Mouse (Mus musculus) heart, embryonic 13.5 days (tissue): Measurements from ENCODE around the gene Pgf. TPM values are rescaled to one million over a fixed set of nuclear protein-coding genes. Genes with fewer than 3 reads are reported as not detected.

Source experiments
- ATAC-seq: fragments of 200-750 bp; cut with Nextera tagmentation; 2 replicates; pipeline ENCODE4 v1.8.0; 2017; ENCODE audit warnings: moderate TSS enrichment; ENCODE audit not compliant: insufficient number of reproducible peaks, low FRiP score, low TSS enrichment; ENCODE audit errors: extremely low read depth
- H3K27ac ChIP-seq: fragments of 300-500 bp; sonication (generic); replicated peaks from 2 replicates; pipeline ENCODE4 v1.5.1; 2015; ENCODE audit warnings: moderate library complexity, mild to moderate bottlenecking, inconsistent platforms
- H3K27me3 ChIP-seq: fragments of 300-500 bp; sonication (generic); replicated peaks from 2 replicates; pipeline ENCODE4 v1.6.1; 2015; ENCODE audit warnings: mild to moderate bottlenecking, inconsistent platforms
- H3K36me3 ChIP-seq: fragments of 300-500 bp; sonication (generic); 2 replicates; pipeline ENCODE4 v1.6.1; 2015; ENCODE audit warnings: mild to moderate bottlenecking, inconsistent platforms
- H3K4me1 ChIP-seq: fragments of 300-500 bp; sonication (generic); 2 replicates; pipeline ENCODE4 v1.6.1; 2015; ENCODE audit warnings: inconsistent platforms
- H3K4me2 ChIP-seq: fragments of 300-500 bp; sonication (generic); 2 replicates; pipeline ENCODE4 v1.6.1; 2015; ENCODE audit warnings: inconsistent platforms, mild to moderate bottlenecking, moderate library complexity
- H3K4me3 ChIP-seq: fragments of 300-500 bp; sonication (generic); 2 replicates; pipeline ENCODE4 v1.5.1; 2015; ENCODE audit warnings: moderate library complexity, mild to moderate bottlenecking, inconsistent platforms
- H3K9ac ChIP-seq: fragments of 300-500 bp; sonication (generic); 2 replicates; pipeline ENCODE4 v1.6.1; 2015; ENCODE audit warnings: inconsistent platforms, mild to moderate bottlenecking, moderate library complexity
- H3K9me3 ChIP-seq: fragments of 300-500 bp; sonication (generic); 2 replicates; pipeline ENCODE4 v1.6.1; 2016; ENCODE audit warnings: inconsistent platforms
- WGBS: fragments of 180-500 bp; shearing (Covaris S2); methylation state at CpG from one replicate; pipeline ENCODE4 v1.1.7; 2015; ENCODE audit warnings: mixed read lengths; 5-methylcytosine and 5-hydroxymethylcytosine counted together
- polyA plus RNA-seq: library from polyadenylated mRNA; unstranded; fragments of >200 nt; fragmentation: Nextera tagmentation; extraction: Ambion mirVana; gene quantifications from 2 replicates; pipeline ENCODE4 v1.2.1, GENCODE M21; 2015

The Pgf gene
- 8.4 and 9.1 TPM in 2 replicates for polyA plus RNA-seq

GRCm38 (mm10) chr12:85177740-85178239, at the start of gene Pgf:
Gene Pgf (minus strand): TSS chr12:85177790.
- peak within 1 kb of the TSS; percentile 77 for H3K4me2 ChIP-seq
- H3K27ac ChIP-seq, result peak within 1 kb of the TSS; percentile 51; the same call in 1 of the 2 replicates
- H3K9me3 ChIP-seq, result no peaks in the 10 kb centered on the region
- H3K36me3 ChIP-seq, result no peaks in the 10 kb centered on the region
- peaks cover 62% of the 10 kb centered on the region for H3K4me1 ChIP-seq
- H3K27me3 ChIP-seq, result peaks cover 49% of the 10 kb centered on the region
- 81% methylated on average over 10 of the region's 10 CpGs for WGBS
- H3K4me3 ChIP-seq, result peak within 1 kb of the TSS; percentile 54
- no peak for ATAC-seq
- peak within 1 kb of the TSS; percentile 77 for H3K9ac ChIP-seq

- WGBS, result 48% methylated on average over 7 of the region's 7 CpGs
- H3K4me2 ChIP-seq, result no peak overlapping the region
- no peak overlapping the region for H3K4me3 ChIP-seq
- H3K9me3 ChIP-seq, result no peaks in the 10 kb centered on the region
- H3K4me1 ChIP-seq, result peaks cover 19% of the 10 kb centered on the region
- H3K27ac ChIP-seq, result no peak overlapping the region
- H3K36me3 ChIP-seq, result peaks cover 55% of the 10 kb centered on the region
- H3K27me3 ChIP-seq, result no peaks in the 10 kb centered on the region
- ATAC-seq, result no peak
- no peak overlapping the region for H3K9ac ChIP-seq
Measured at GRCm38 (mm10) chr12:85227227-85227626, 49.6 kb upstream of the Pgf start.

GRCm38 (mm10) chr12:85219905-85220290, 42.3 kb upstream of the Pgf start:
- Histone ChIP-seq H3K9me3 (no peaks in the 10 kb centered on the region), H3K4me3 (peak overlapping the region; percentile 89), H3K27me3 (no peaks in the 10 kb centered on the region), H3K9ac (peak overlapping the region; percentile 91), H3K4me1 (peaks cover 23% of the 10 kb centered on the region), H3K27ac (peak overlapping the region; percentile 70), H3K4me2 (peak overlapping the region; percentile 92), H3K36me3 (peaks cover 43% of the 10 kb centered on the region)
- no peak for ATAC-seq
- 3% methylated on average over 12 of the region's 12 CpGs for WGBS

GRCm38 (mm10) chr12:85219236-85219904, 41.8 kb upstream of the Pgf start, which contains the start of gene Eif2b2:
Gene Eif2b2 (plus strand): TSS chr12:85219481.
- under 1% methylated on average over 54 of the region's 54 CpGs for WGBS
- peaks cover 38% of the 10 kb centered on the region for H3K36me3 ChIP-seq
- no peaks in the 10 kb centered on the region for H3K27me3 ChIP-seq
- H3K9ac ChIP-seq, result peak within 1 kb of the TSS; percentile 91
- H3K4me2 ChIP-seq, result peak within 1 kb of the TSS; percentile 92
- peak within 1 kb of the TSS; percentile 89 for H3K4me3 ChIP-seq
- peaks cover 23% of the 10 kb centered on the region for H3K4me1 ChIP-seq
- peak; percentile 100 for ATAC-seq
- peak within 1 kb of the TSS; percentile 70 for H3K27ac ChIP-seq
- H3K9me3 ChIP-seq, result no peaks in the 10 kb centered on the region

GRCm38 (mm10) chr12:85217733-85218310, 40.2 kb upstream of the Pgf start:
- Histone ChIP-seq H3K36me3 (peaks cover 22% of the 10 kb centered on the region), H3K4me1 (peaks cover 23% of the 10 kb centered on the region), H3K27me3 (no peaks in the 10 kb centered on the region), H3K27ac (no peak overlapping the region), H3K4me3 (no peak overlapping the region), H3K4me2 (no peak overlapping the region), H3K9ac (no peak overlapping the region), H3K9me3 (no peaks in the 10 kb centered on the region)
- ATAC-seq, result no peak
- WGBS, result 67% methylated on average over 2 of the region's 2 CpGs

- Histone ChIP-seq H3K4me2 (no peak overlapping the region), H3K4me1 (peaks cover 18% of the 10 kb centered on the region), H3K27me3 (no peaks in the 10 kb centered on the region), H3K4me3 (no peak overlapping the region), H3K36me3 (no peaks in the 10 kb centered on the region), H3K27ac (no peak overlapping the region), H3K9ac (no peak overlapping the region), H3K9me3 (no peaks in the 10 kb centered on the region)
- 71% methylated on average over 5 of the region's 5 CpGs for WGBS
- no peak for ATAC-seq
Measured at GRCm38 (mm10) chr12:85215031-85215430, 37.4 kb upstream of the Pgf start.

- H3K4me2 ChIP-seq, result no peak overlapping the region
- no peak for ATAC-seq
- H3K27ac ChIP-seq, result no peak overlapping the region
- peaks cover 21% of the 10 kb centered on the region for H3K4me1 ChIP-seq
- no peak overlapping the region for H3K4me3 ChIP-seq
- WGBS, result 29% methylated on average over 7 of the region's 7 CpGs
- H3K9ac ChIP-seq, result no peak overlapping the region
- H3K9me3 ChIP-seq, result no peaks in the 10 kb centered on the region
- no peaks in the 10 kb centered on the region for H3K27me3 ChIP-seq
- H3K36me3 ChIP-seq, result no peaks in the 10 kb centered on the region
Measured at GRCm38 (mm10) chr12:85208687-85209199, 31.2 kb upstream of the Pgf start.

GRCm38 (mm10) chr12:85205425-85205824, 27.8 kb upstream of the Pgf start:
- 81% methylated on average over 10 of the region's 10 CpGs for WGBS
- no peaks in the 10 kb centered on the region for H3K36me3 ChIP-seq
- no peak for ATAC-seq
- H3K27me3 ChIP-seq, result no peaks in the 10 kb centered on the region; the same call in 1 of the 2 replicates
- no peak overlapping the region for H3K4me3 ChIP-seq
- H3K4me1 ChIP-seq, result peaks cover 31% of the 10 kb centered on the region
- H3K9ac ChIP-seq, result no peak overlapping the region
- no peak overlapping the region for H3K27ac ChIP-seq
- no peak overlapping the region for H3K4me2 ChIP-seq
- H3K9me3 ChIP-seq, result no peaks in the 10 kb centered on the region

GRCm38 (mm10) chr12:85204105-85204504, 26.5 kb upstream of the Pgf start:
- H3K9me3 ChIP-seq, result no peaks in the 10 kb centered on the region
- 44% methylated on average over 8 of the region's 8 CpGs for WGBS
- H3K4me3 ChIP-seq, result no peak overlapping the region
- no peak overlapping the region for H3K9ac ChIP-seq
- H3K4me2 ChIP-seq, result no peak overlapping the region
- peaks cover 31% of the 10 kb centered on the region for H3K4me1 ChIP-seq
- no peak for ATAC-seq
- H3K27ac ChIP-seq, result no peak overlapping the region
- no peaks in the 10 kb centered on the region for H3K36me3 ChIP-seq
- H3K27me3 ChIP-seq, result peaks cover 10% of the 10 kb centered on the region; the same call in 1 of the 2 replicates

GRCm38 (mm10) chr12:85203699-85204098, 26.1 kb upstream of the Pgf start:
- no peak overlapping the region for H3K9ac ChIP-seq
- H3K27me3 ChIP-seq, result peaks cover 11% of the 10 kb centered on the region; the same call in 1 of the 2 replicates
- H3K27ac ChIP-seq, result no peak overlapping the region
- H3K4me2 ChIP-seq, result no peak overlapping the region
- H3K4me1 ChIP-seq, result peaks cover 27% of the 10 kb centered on the region
- 55% methylated on average over 5 of the region's 5 CpGs for WGBS
- ATAC-seq, result no peak
- H3K9me3 ChIP-seq, result no peaks in the 10 kb centered on the region
- no peaks in the 10 kb centered on the region for H3K36me3 ChIP-seq
- no peak overlapping the region for H3K4me3 ChIP-seq

GRCm38 (mm10) chr12:85202191-85202590, 24.6 kb upstream of the Pgf start:
- H3K4me3 ChIP-seq, result no peak overlapping the region
- H3K9me3 ChIP-seq, result no peaks in the 10 kb centered on the region
- no peak for ATAC-seq
- H3K36me3 ChIP-seq, result no peaks in the 10 kb centered on the region
- peaks cover 11% of the 10 kb centered on the region; the same call in 1 of the 2 replicates for H3K27me3 ChIP-seq
- WGBS, result 64% methylated on average over 7 of the region's 7 CpGs
- no peak overlapping the region for H3K27ac ChIP-seq
- H3K4me2 ChIP-seq, result no peak overlapping the region
- no peak overlapping the region for H3K9ac ChIP-seq
- H3K4me1 ChIP-seq, result peaks cover 35% of the 10 kb centered on the region
